Mouse (Mus musculus) limb, embryonic 14.5 days (tissue): Measurements from ENCODE around the gene Cfap73. TPM values are rescaled to one million over a fixed set of nuclear protein-coding genes. Genes with fewer than 3 reads are reported as not detected.

Source experiments
- ATAC-seq: fragments of 200-750 bp; cut with Nextera tagmentation; 2 replicates; pipeline ENCODE4 v1.8.0; 2017; ENCODE audit warnings: low read depth, moderate number of reproducible peaks, moderate TSS enrichment; ENCODE audit not compliant: low FRiP score
- DNase-seq: peaks from one replicate; pipeline ENCODE4 v3.0.0-alpha.2; 2015; ENCODE audit warnings: low spot score
- H3K27ac ChIP-seq: fragments of 300-500 bp; sonication (generic); replicated peaks from 2 replicates; pipeline ENCODE4 v1.5.1; 2014; ENCODE audit warnings: low read depth, mild to moderate bottlenecking, low read length, moderate library complexity, mixed read lengths
- H3K27me3 ChIP-seq: fragments of 300-500 bp; sonication (generic); 2 replicates; pipeline ENCODE4 v1.6.1; 2014; ENCODE audit warnings: low read length, mixed read lengths; ENCODE audit not compliant: control insufficient read depth, insufficient read depth
- H3K36me3 ChIP-seq: fragments of 300-500 bp; sonication (generic); 2 replicates; pipeline ENCODE4 v1.6.1; 2014; ENCODE audit warnings: mild to moderate bottlenecking, low read length, moderate library complexity, mixed read lengths; ENCODE audit not compliant: control insufficient read depth, insufficient read depth
- H3K4me1 ChIP-seq: fragments of 300-500 bp; sonication (generic); 2 replicates; pipeline ENCODE4 v1.6.1; 2014; ENCODE audit warnings: antibody characterized with exemption, low read length, mixed read lengths; ENCODE audit not compliant: control insufficient read depth, insufficient read depth
- H3K4me2 ChIP-seq: fragments of 300-500 bp; sonication (generic); replicated peaks from 2 replicates; pipeline ENCODE4 v1.6.1; 2014; ENCODE audit warnings: low read depth, mild to moderate bottlenecking, low read length, moderate library complexity; ENCODE audit not compliant: severe bottlenecking
- H3K4me3 ChIP-seq: fragments of 300-500 bp; sonication (generic); replicated peaks from 2 replicates; pipeline ENCODE4 v1.5.1; 2014; ENCODE audit warnings: low read length
- H3K9ac ChIP-seq: fragments of 300-500 bp; sonication (generic); 2 replicates; pipeline ENCODE4 v1.6.1; 2014; ENCODE audit warnings: mild to moderate bottlenecking, low read depth, low read length, moderate library complexity; ENCODE audit not compliant: severe bottlenecking
- H3K9me3 ChIP-seq: fragments of 300-500 bp; sonication (generic); 2 replicates; pipeline ENCODE4 v1.6.1; 2016; ENCODE audit warnings: low read length; ENCODE audit not compliant: control insufficient read depth
- POLR2A ChIP-seq: fragments of 200-500 bp; IDR thresholded peaks from 2 replicates; pipeline ENCODE4 v1.8.0; 2012; ENCODE audit warnings: inconsistent platforms, mild to moderate bottlenecking, moderate library complexity, borderline replicate concordance; ENCODE audit not compliant: insufficient read depth, insufficient read length; ENCODE audit errors: extremely low read depth
- WGBS: fragments of 180-500 bp; shearing (Covaris S2); extraction: QIAGEN DNeasy Blood & Tissue Kit; methylation state at CpG from one replicate; pipeline ENCODE4 v1.1.7; 2014; 5-methylcytosine and 5-hydroxymethylcytosine counted together
- polyA plus RNA-seq, 2 experiments: library from polyadenylated mRNA; depleted of rRNA in 1 of 2; stranded (reverse) in 1 of 2; unstranded in 1 of 2; fragments of >200 nt; fragmentation: Nextera tagmentation in 1 of 2; extraction: Ambion mirVana in 1 of 2; gene quantifications; 2 replicates each; pipeline versions ENCODE4 v1.2.1 to v1.2.3; 2012 to 2014

Gene Cfap73
- polyA plus RNA-seq, 2 experiments, result not detected

- no peak for TF ChIP-seq POLR2A
- 68% methylated on average over 5 of the region's 5 CpGs for WGBS
- ATAC-seq (no peak), DNase-seq (no peak)
- no peaks in the 10 kb centered on the region for H3K4me1 ChIP-seq
- H3K36me3 ChIP-seq, result no peaks in the 10 kb centered on the region
- no peak overlapping the region for H3K4me2 ChIP-seq
- H3K27ac ChIP-seq, result no peak overlapping the region
- no peaks in the 10 kb centered on the region for H3K27me3 ChIP-seq
- H3K9ac ChIP-seq, result no peak overlapping the region
- H3K4me3 ChIP-seq, result no peak overlapping the region
- H3K9me3 ChIP-seq, result no peaks in the 10 kb centered on the region
Observed at GRCm38 (mm10) chr5:120660816-120661215, 26.8 kb upstream of the Cfap73 start.

GRCm38 (mm10) chr5:120656281-120656751, 22.3 kb upstream of the Cfap73 start:
- no peak for DNase-seq
- no peaks in the 10 kb centered on the region for H3K27me3 ChIP-seq
- ATAC-seq, result no peak
- H3K9ac ChIP-seq, result no peak overlapping the region
- TF ChIP-seq POLR2A, result no peak
- H3K36me3 ChIP-seq, result no peaks in the 10 kb centered on the region
- H3K27ac ChIP-seq, result no peak overlapping the region
- H3K4me1 ChIP-seq, result no peaks in the 10 kb centered on the region
- H3K4me3 ChIP-seq, result no peak overlapping the region
- H3K4me2 ChIP-seq, result no peak overlapping the region
- no peaks in the 10 kb centered on the region for H3K9me3 ChIP-seq
- 80% methylated on average over 12 of the region's 12 CpGs for WGBS

GRCm38 (mm10) chr5:120653873-120654272, 19.8 kb upstream of the Cfap73 start:
- TF ChIP-seq POLR2A, result no peak
- no peaks in the 10 kb centered on the region; the same call in 1 of the 2 replicates for H3K4me1 ChIP-seq
- DNase-seq (no peak), ATAC-seq (no peak)
- H3K9me3 ChIP-seq, result no peaks in the 10 kb centered on the region
- H3K4me3 ChIP-seq, result no peak overlapping the region
- no peak overlapping the region for H3K4me2 ChIP-seq
- peaks cover 22% of the 10 kb centered on the region for H3K27me3 ChIP-seq
- H3K27ac ChIP-seq, result no peak overlapping the region
- no peak overlapping the region for H3K9ac ChIP-seq
- WGBS, result 97% methylated on average over 2 of the region's 2 CpGs
- H3K36me3 ChIP-seq, result no peaks in the 10 kb centered on the region

- WGBS, result 77% methylated on average over 24 of the region's 28 CpGs
- peaks cover 29% of the 10 kb centered on the region for H3K27me3 ChIP-seq
- no peak overlapping the region for H3K4me2 ChIP-seq
- H3K9me3 ChIP-seq, result no peaks in the 10 kb centered on the region
- TF ChIP-seq POLR2A, result no peak
- no peaks in the 10 kb centered on the region for H3K36me3 ChIP-seq
- no peak overlapping the region for H3K27ac ChIP-seq
- H3K4me1 ChIP-seq, result peaks cover 3% of the 10 kb centered on the region; the same call in 1 of the 2 replicates
- no peak for ATAC-seq
- H3K9ac ChIP-seq, result no peak overlapping the region
- DNase-seq, result no peak
- no peak overlapping the region for H3K4me3 ChIP-seq
Observed at GRCm38 (mm10) chr5:120652915-120653701, 19.1 kb upstream of the Cfap73 start.

- ATAC-seq, result no peak
Observed at GRCm38 (mm10) chr5:120651230-120651629, 17.2 kb upstream of the Cfap73 start.

More at GRCm38 (mm10) chr5:120651230-120651629, 17.2 kb upstream of the Cfap73 start:
- H3K27ac ChIP-seq, result no peak overlapping the region
- no peak overlapping the region for H3K4me2 ChIP-seq
- no peak overlapping the region for H3K9ac ChIP-seq
- no peaks in the 10 kb centered on the region for H3K36me3 ChIP-seq
- peaks cover 3% of the 10 kb centered on the region; the same call in 1 of the 2 replicates for H3K4me1 ChIP-seq
- no peaks in the 10 kb centered on the region for H3K9me3 ChIP-seq
- 75% methylated on average over 5 of the region's 5 CpGs for WGBS
- H3K4me3 ChIP-seq, result no peak overlapping the region
- no peak for DNase-seq
- no peak for TF ChIP-seq POLR2A
- peaks cover 39% of the 10 kb centered on the region for H3K27me3 ChIP-seq
